Mouse (Mus musculus): Measurements from ENCODE around the gene D16Ertd472e.

Gene D16Ertd472e

GRCm38 (mm10) chr16:78490779-78491178 is 85.7 kb downstream of the D16Ertd472e start:
- no peak for DNase-seq (ENCODE audit: extremely low spot score, low spot score)

All from neural tube, embryonic 10.5 days (tissue).